Mouse (Mus musculus) regulatory T cell (primary cell): ENCODE measurements around the gene Psmd3.

Source experiments
- in situ Hi-C: fragments of 300-600 bp; cut with MboI, MseI; formaldehyde crosslinking; loops from one replicate; pipeline ENCODE4 v1.15.1; 2025; ENCODE audit warnings: high pct_unique_total_duplicates

Psmd3 gene

GRCm38 (mm10) chr11:98743655-98744345 is 61.4 kb downstream of the Psmd3 start:
- in situ Hi-C loops: no loop called here

DNA sequence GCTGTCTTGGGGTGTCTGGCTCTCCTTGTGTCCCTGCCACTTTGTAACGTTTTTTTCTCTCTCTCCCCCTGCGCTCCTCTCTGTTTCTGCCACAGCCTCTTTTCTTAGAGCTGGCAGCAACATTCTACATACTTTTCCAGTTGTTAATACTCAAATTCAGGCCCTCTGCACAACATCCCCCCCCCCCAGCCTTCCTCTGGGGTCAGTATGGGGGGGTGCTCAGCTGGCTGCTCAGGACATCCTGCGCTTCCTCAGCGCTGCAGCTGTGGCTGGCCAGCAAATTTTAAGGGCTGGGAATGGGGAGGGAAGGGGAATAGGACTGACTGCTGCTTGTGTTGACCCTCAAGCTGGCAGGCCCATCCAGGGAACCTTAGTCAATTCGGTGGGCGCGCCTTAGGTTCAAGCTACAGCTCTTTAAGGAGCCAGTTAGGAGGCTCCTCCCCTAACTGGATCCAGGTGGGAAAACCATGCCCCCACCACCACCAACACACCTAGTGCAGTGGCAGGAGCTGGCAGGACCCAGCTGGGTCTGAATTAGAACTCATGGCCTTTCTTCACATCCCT is 62.2 kb downstream of the Psmd3 start:
- in situ Hi-C loops: no loop called here
